Mouse (Mus musculus): ENCODE data around the gene Hic1. TPM values are rescaled to one million over a fixed set of nuclear protein-coding genes. Genes with fewer than 3 reads are reported as not detected.

Gene Hic1
- polyA plus RNA-seq, 1 experiment from 2014 or later, result 1.9 TPM

- H3K27ac ChIP-seq (ENCODE audit: low read depth, low read length), result no peak overlapping the region
- WGBS, result 5% methylated on average over 52 of the region's 54 CpGs
- H3K9me3 ChIP-seq (ENCODE audit: control insufficient read depth, low read length), result no peaks in the 10 kb centered on the region
- peaks cover 35% of the 10 kb centered on the region for H3K4me1 ChIP-seq (ENCODE audit: control insufficient read depth, insufficient read depth, low read depth, low read length)
- peak overlapping the region; percentile 52 for H3K4me2 ChIP-seq (ENCODE audit: low read length)
- H3K9ac ChIP-seq (ENCODE audit: low read depth, low read length), result peak overlapping the region; percentile 38
- H3K4me3 ChIP-seq (ENCODE audit: low read length), result peak overlapping the region; percentile 34
- ATAC-seq, result no peak
- peaks cover 58% of the 10 kb centered on the region for H3K27me3 ChIP-seq (replicated peaks; ENCODE audit: control insufficient read depth, insufficient read depth, low read length)
- peaks cover 6% of the 10 kb centered on the region for H3K36me3 ChIP-seq (ENCODE audit: control insufficient read depth, insufficient read depth, low read length)
Measured at GRCm38 (mm10) chr11:75165441-75166192, 3.7 kb downstream of the Hic1 start.

GRCm38 (mm10) chr11:75164750-75165149, 4.6 kb downstream of the Hic1 start:
- Histone ChIP-seq H3K27me3 (replicated peaks; ENCODE audit: control insufficient read depth, insufficient read depth, low read length) (peaks cover 58% of the 10 kb centered on the region), H3K4me3 (ENCODE audit: low read length) (peak overlapping the region; percentile 34), H3K36me3 (ENCODE audit: control insufficient read depth, insufficient read depth, low read length) (peaks cover 9% of the 10 kb centered on the region), H3K4me1 (ENCODE audit: control insufficient read depth, insufficient read depth, low read depth, low read length) (peaks cover 30% of the 10 kb centered on the region), H3K27ac (ENCODE audit: low read depth, low read length) (no peak overlapping the region), H3K9ac (ENCODE audit: low read depth, low read length) (no peak overlapping the region), H3K9me3 (ENCODE audit: control insufficient read depth, low read length) (no peaks in the 10 kb centered on the region), H3K4me2 (ENCODE audit: low read length) (peak overlapping the region; percentile 52)
- 20% methylated on average over 15 of the region's 15 CpGs for WGBS
- no peak for ATAC-seq

GRCm38 (mm10) chr11:75164051-75164450, 5.3 kb downstream of the Hic1 start:
- peaks cover 58% of the 10 kb centered on the region for H3K27me3 ChIP-seq (replicated peaks; ENCODE audit: control insufficient read depth, insufficient read depth, low read length)
- ATAC-seq, result no peak
- H3K4me3 ChIP-seq (ENCODE audit: low read length), result no peak overlapping the region
- peaks cover 24% of the 10 kb centered on the region for H3K4me1 ChIP-seq (ENCODE audit: control insufficient read depth, insufficient read depth, low read depth, low read length)
- H3K27ac ChIP-seq (ENCODE audit: low read depth, low read length), result no peak overlapping the region
- no peaks in the 10 kb centered on the region for H3K9me3 ChIP-seq (ENCODE audit: control insufficient read depth, low read length)
- no peak overlapping the region for H3K9ac ChIP-seq (ENCODE audit: low read depth, low read length)
- no peak overlapping the region for H3K4me2 ChIP-seq (ENCODE audit: low read length)
- 78% methylated on average over 2 of the region's 2 CpGs for WGBS
- peaks cover 9% of the 10 kb centered on the region for H3K36me3 ChIP-seq (ENCODE audit: control insufficient read depth, insufficient read depth, low read length)

GRCm38 (mm10) chr11:75163379-75163778, 5.9 kb downstream of the Hic1 start:
- no peak overlapping the region for H3K4me2 ChIP-seq (ENCODE audit: low read length)
- H3K4me3 ChIP-seq (ENCODE audit: low read length), result no peak overlapping the region
- ATAC-seq, result no peak
- no peak overlapping the region for H3K27ac ChIP-seq (ENCODE audit: low read depth, low read length)
- H3K36me3 ChIP-seq (ENCODE audit: control insufficient read depth, insufficient read depth, low read length), result peaks cover 9% of the 10 kb centered on the region
- H3K27me3 ChIP-seq (replicated peaks; ENCODE audit: control insufficient read depth, insufficient read depth, low read length), result peaks cover 52% of the 10 kb centered on the region
- peaks cover 17% of the 10 kb centered on the region for H3K4me1 ChIP-seq (ENCODE audit: control insufficient read depth, insufficient read depth, low read depth, low read length)
- no peak overlapping the region for H3K9ac ChIP-seq (ENCODE audit: low read depth, low read length)
- 93% methylated on average over 6 of the region's 6 CpGs for WGBS
- H3K9me3 ChIP-seq (ENCODE audit: control insufficient read depth, low read length), result no peaks in the 10 kb centered on the region

GRCm38 (mm10) chr11:75162591-75163080, 6.7 kb downstream of the Hic1 start:
- Histone ChIP-seq H3K4me3 (ENCODE audit: low read length) (no peak overlapping the region), H3K4me2 (ENCODE audit: low read length) (no peak overlapping the region), H3K27me3 (replicated peaks; ENCODE audit: control insufficient read depth, insufficient read depth, low read length) (peaks cover 51% of the 10 kb centered on the region), H3K9me3 (ENCODE audit: control insufficient read depth, low read length) (no peaks in the 10 kb centered on the region), H3K36me3 (ENCODE audit: control insufficient read depth, insufficient read depth, low read length) (peaks cover 9% of the 10 kb centered on the region), H3K4me1 (ENCODE audit: control insufficient read depth, insufficient read depth, low read depth, low read length) (peaks cover 14% of the 10 kb centered on the region), H3K9ac (ENCODE audit: low read depth, low read length) (no peak overlapping the region), H3K27ac (ENCODE audit: low read depth, low read length) (no peak overlapping the region)
- no peak for ATAC-seq
- WGBS, result 87% methylated on average over 12 of the region's 12 CpGs

GRCm38 (mm10) chr11:75161417-75162008, 7.8 kb downstream of the Hic1 start:
- no peak overlapping the region for H3K27ac ChIP-seq (ENCODE audit: low read depth, low read length)
- WGBS, result 68% methylated on average over 4 of the region's 4 CpGs
- no peak overlapping the region for H3K4me2 ChIP-seq (ENCODE audit: low read length)
- H3K9ac ChIP-seq (ENCODE audit: low read depth, low read length), result no peak overlapping the region
- peaks cover 40% of the 10 kb centered on the region for H3K27me3 ChIP-seq (replicated peaks; ENCODE audit: control insufficient read depth, insufficient read depth, low read length)
- no peak overlapping the region for H3K4me3 ChIP-seq (ENCODE audit: low read length)
- peaks cover 11% of the 10 kb centered on the region for H3K4me1 ChIP-seq (ENCODE audit: control insufficient read depth, insufficient read depth, low read depth, low read length)
- H3K9me3 ChIP-seq (ENCODE audit: control insufficient read depth, low read length), result no peaks in the 10 kb centered on the region
- peaks cover 9% of the 10 kb centered on the region for H3K36me3 ChIP-seq (ENCODE audit: control insufficient read depth, insufficient read depth, low read length)
- ATAC-seq, result no peak

- Histone ChIP-seq H3K27ac (ENCODE audit: low read depth, low read length) (no peak overlapping the region), H3K4me3 (ENCODE audit: low read length) (no peak overlapping the region), H3K9ac (ENCODE audit: low read depth, low read length) (no peak overlapping the region), H3K36me3 (ENCODE audit: control insufficient read depth, insufficient read depth, low read length) (peaks cover 9% of the 10 kb centered on the region), H3K27me3 (replicated peaks; ENCODE audit: control insufficient read depth, insufficient read depth, low read length) (peaks cover 35% of the 10 kb centered on the region), H3K4me2 (ENCODE audit: low read length) (no peak overlapping the region), H3K9me3 (ENCODE audit: control insufficient read depth, low read length) (no peaks in the 10 kb centered on the region), H3K4me1 (ENCODE audit: control insufficient read depth, insufficient read depth, low read depth, low read length) (peaks cover 7% of the 10 kb centered on the region)
- WGBS, result 77% methylated on average over 7 of the region's 7 CpGs
- ATAC-seq, result no peak
Measured at GRCm38 (mm10) chr11:75160954-75161353, 8.4 kb downstream of the Hic1 start.

GRCm38 (mm10) chr11:75159564-75159963, 9.8 kb downstream of the Hic1 start:
- no peak overlapping the region for H3K4me2 ChIP-seq (ENCODE audit: low read length)
- no peak for ATAC-seq
- peaks cover 9% of the 10 kb centered on the region for H3K36me3 ChIP-seq (ENCODE audit: control insufficient read depth, insufficient read depth, low read length)
- H3K4me1 ChIP-seq (ENCODE audit: control insufficient read depth, insufficient read depth, low read depth, low read length), result no peaks in the 10 kb centered on the region
- H3K27ac ChIP-seq (ENCODE audit: low read depth, low read length), result no peak overlapping the region
- 53% methylated on average over 2 of the region's 2 CpGs for WGBS
- H3K27me3 ChIP-seq (replicated peaks; ENCODE audit: control insufficient read depth, insufficient read depth, low read length), result peaks cover 21% of the 10 kb centered on the region
- H3K4me3 ChIP-seq (ENCODE audit: low read length), result no peak overlapping the region
- no peak overlapping the region for H3K9ac ChIP-seq (ENCODE audit: low read depth, low read length)
- H3K9me3 ChIP-seq (ENCODE audit: control insufficient read depth, low read length), result no peaks in the 10 kb centered on the region

GRCm38 (mm10) chr11:75158432-75158831, 10.9 kb downstream of the Hic1 start:
- Histone ChIP-seq H3K9me3 (ENCODE audit: control insufficient read depth, low read length) (no peaks in the 10 kb centered on the region), H3K27me3 (replicated peaks; ENCODE audit: control insufficient read depth, insufficient read depth, low read length) (peaks cover 10% of the 10 kb centered on the region), H3K4me1 (ENCODE audit: control insufficient read depth, insufficient read depth, low read depth, low read length) (no peaks in the 10 kb centered on the region), H3K9ac (ENCODE audit: low read depth, low read length) (no peak overlapping the region), H3K36me3 (ENCODE audit: control insufficient read depth, insufficient read depth, low read length) (peaks cover 9% of the 10 kb centered on the region), H3K4me3 (ENCODE audit: low read length) (no peak overlapping the region), H3K4me2 (ENCODE audit: low read length) (no peak overlapping the region), H3K27ac (ENCODE audit: low read depth, low read length) (0 out of 2 replicates have a peak overlapping the region, but pooled peaks have one; percentile 7)
- WGBS, result 94% methylated on average over 14 of the region's 14 CpGs
- no peak for ATAC-seq

All from hindbrain, embryonic 16.5 days (tissue).